Mouse (Mus musculus): Measurements from ENCODE around the gene Plbd2.

DNA sequence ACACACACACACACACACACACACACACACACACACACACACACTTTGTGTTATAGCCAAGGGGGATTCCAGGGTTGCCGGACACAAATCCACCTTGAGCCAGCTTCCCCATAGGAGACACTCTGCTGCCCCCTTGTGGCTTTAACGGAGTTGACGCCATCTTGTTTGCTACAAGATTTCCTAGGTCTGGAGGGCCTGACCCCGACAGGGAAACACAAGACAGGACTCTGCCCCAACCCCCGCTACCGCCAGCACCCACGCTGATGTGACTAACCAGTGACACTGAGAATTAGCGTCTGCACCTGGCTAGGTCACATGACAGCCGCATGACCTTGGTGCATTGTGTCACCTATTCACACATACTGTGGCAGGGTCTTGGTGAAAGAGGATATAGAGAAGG is 45.8 kb downstream of the Plbd2 start:
- TF ChIP-seq CTCF (IDR thresholded peaks at IDR 0.05; ENCODE audit: low read depth) (peak; percentile 80), EP300 (IDR thresholded peaks at IDR 0.05; ENCODE audit: low read depth) (no peak)

Data from liver, postnatal 0 days (tissue).